Mouse (Mus musculus) hindbrain, embryonic 13.5 days (tissue): ENCODE data around the gene Ralgapa1. TPM values are rescaled to one million over a fixed set of nuclear protein-coding genes. Genes with fewer than 3 reads are reported as not detected.
"Not testable (repeated sequence)": the region's sequence is repeated elsewhere in the genome, so short reads cannot be mapped to it uniquely, and the experiment has no call there.

ENCODE experiments used
- ATAC-seq: fragments of 200-750 bp; cut with Nextera tagmentation; 2 replicates; pipeline ENCODE4 v1.8.0; 2017; ENCODE audit warnings: moderate TSS enrichment; ENCODE audit not compliant: low FRiP score
- H3K27ac ChIP-seq: fragments of 300-500 bp; sonication (generic); 2 replicates; pipeline ENCODE4 v1.5.1; 2015; ENCODE audit warnings: inconsistent platforms, mild to moderate bottlenecking, moderate library complexity
- H3K27me3 ChIP-seq: fragments of 300-500 bp; sonication (generic); 2 replicates; pipeline ENCODE4 v1.6.1; 2015; ENCODE audit warnings: mild to moderate bottlenecking, inconsistent platforms
- H3K36me3 ChIP-seq: fragments of 300-500 bp; sonication (generic); 2 replicates; pipeline ENCODE4 v1.6.1; 2015; ENCODE audit warnings: mild to moderate bottlenecking, inconsistent platforms
- H3K4me1 ChIP-seq: fragments of 300-500 bp; sonication (generic); replicated peaks from 2 replicates; pipeline ENCODE4 v1.6.1; 2015; ENCODE audit warnings: inconsistent platforms
- H3K4me2 ChIP-seq: fragments of 300-500 bp; sonication (generic); 2 replicates; pipeline ENCODE4 v1.6.1; 2015; ENCODE audit warnings: inconsistent platforms, mild to moderate bottlenecking, moderate library complexity
- H3K4me3 ChIP-seq: fragments of 300-500 bp; sonication (generic); 2 replicates; pipeline ENCODE4 v1.5.1; 2015; ENCODE audit warnings: mild to moderate bottlenecking, inconsistent platforms
- H3K9ac ChIP-seq: fragments of 300-500 bp; sonication (generic); 2 replicates; pipeline ENCODE4 v1.6.1; 2015; ENCODE audit warnings: mild to moderate bottlenecking, inconsistent platforms
- H3K9me3 ChIP-seq: fragments of 300-500 bp; sonication (generic); 2 replicates; pipeline ENCODE4 v1.6.1; 2016; ENCODE audit warnings: inconsistent platforms
- WGBS: fragments of 180-500 bp; shearing (Covaris S2); methylation state at CpG from one replicate; pipeline ENCODE4 v1.1.7; 2015; 5-methylcytosine and 5-hydroxymethylcytosine counted together
- polyA plus RNA-seq: library from polyadenylated mRNA; unstranded; fragments of >200 nt; fragmentation: Nextera tagmentation; extraction: Ambion mirVana; gene quantifications from 2 replicates; pipeline ENCODE4 v1.2.1, GENCODE M21; 2015

Gene Ralgapa1
- polyA plus RNA-seq, 1 experiment from 2014 or later: 22.2 TPM

DNA sequence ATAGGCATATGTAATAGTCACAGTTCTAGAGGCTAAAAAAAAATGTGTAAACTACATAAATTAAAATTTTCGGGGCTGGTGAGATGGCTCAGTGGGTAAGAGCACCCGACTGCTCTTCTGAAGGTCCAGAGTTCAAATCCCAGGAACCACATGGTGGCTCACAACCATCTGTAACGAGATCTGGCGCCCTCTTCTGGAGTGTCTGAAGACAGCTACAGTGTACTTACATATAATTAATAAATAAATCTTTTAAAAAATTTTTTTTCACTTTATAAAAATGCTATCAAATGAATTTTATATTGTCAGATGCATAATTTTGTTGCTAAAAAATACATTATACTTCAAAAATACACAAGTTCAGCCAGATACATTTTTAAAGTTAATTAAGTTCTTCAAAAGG lies 26.5 kb downstream of the Ralgapa1 start:
- H3K4me3 ChIP-seq, H3K27me3 ChIP-seq, ATAC-seq, H3K4me1 ChIP-seq, H3K9me3 ChIP-seq, H3K36me3 ChIP-seq, H3K27ac ChIP-seq, H3K4me2 ChIP-seq, H3K9ac ChIP-seq: not testable (repeated sequence)
- 87% methylated on average over 4 of the region's 4 CpGs for whole genome bisulfite sequencing

DNA sequence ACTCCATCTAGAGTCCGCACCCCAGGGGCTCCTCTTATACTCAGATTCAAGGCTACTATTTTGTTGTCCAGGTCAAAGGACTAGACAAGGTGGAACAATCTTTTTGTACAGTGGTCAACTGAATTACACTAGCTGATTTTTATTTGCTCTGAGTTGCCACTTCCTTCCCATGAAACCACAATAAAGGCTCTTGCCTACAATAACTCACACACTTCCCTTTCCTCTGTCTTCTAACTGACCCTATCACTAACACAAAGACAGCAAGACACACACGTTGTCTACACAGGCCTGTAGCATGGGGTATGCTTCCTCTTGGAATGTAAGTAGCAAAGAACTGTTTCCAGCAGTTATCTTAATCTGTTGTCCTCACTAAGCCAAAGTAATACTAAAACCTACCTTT lies 35.7 kb downstream of the Ralgapa1 start:
- H3K9ac ChIP-seq: no peak overlapping the region
- no peak overlapping the region for H3K4me3 ChIP-seq
- no peak for ATAC-seq
- H3K36me3 ChIP-seq: peaks cover 29% of the 10 kb centered on the region
- H3K9me3 ChIP-seq: no peaks in the 10 kb centered on the region
- 76% methylated on average over 2 of the region's 2 CpGs for WGBS
- no peak overlapping the region for H3K27ac ChIP-seq
- H3K27me3 ChIP-seq: no peaks in the 10 kb centered on the region
- no peak overlapping the region for H3K4me2 ChIP-seq
- H3K4me1 ChIP-seq: no peaks in the 10 kb centered on the region

DNA sequence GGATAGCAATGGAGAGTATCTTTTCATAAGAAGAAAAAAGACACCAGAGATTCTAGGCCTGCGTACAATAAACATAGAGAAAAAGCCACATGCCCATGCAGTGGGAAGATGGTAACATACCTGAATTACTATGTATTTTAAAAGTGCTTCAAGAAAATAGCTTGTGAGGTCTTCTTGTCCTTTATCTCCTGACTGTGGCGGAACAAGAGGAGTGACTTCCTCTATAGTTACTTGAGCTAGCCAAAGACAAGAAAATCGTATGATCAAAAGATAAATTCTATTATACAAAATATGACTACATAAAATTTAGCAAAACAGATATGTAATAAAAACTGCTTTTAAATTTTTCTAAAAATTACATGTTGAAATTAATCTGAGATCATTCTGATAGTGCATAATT lies 38.3 kb downstream of the Ralgapa1 start:
- no peaks in the 10 kb centered on the region for H3K4me1 ChIP-seq
- H3K4me3 ChIP-seq: no peak overlapping the region
- no peaks in the 10 kb centered on the region for H3K9me3 ChIP-seq
- H3K27me3 ChIP-seq: no peaks in the 10 kb centered on the region
- 96% methylated on average over 3 of the region's 3 CpGs for WGBS
- H3K9ac ChIP-seq: no peak overlapping the region
- no peak overlapping the region for H3K4me2 ChIP-seq
- no peak for ATAC-seq
- peaks cover 33% of the 10 kb centered on the region for H3K36me3 ChIP-seq
- H3K27ac ChIP-seq: no peak overlapping the region

DNA sequence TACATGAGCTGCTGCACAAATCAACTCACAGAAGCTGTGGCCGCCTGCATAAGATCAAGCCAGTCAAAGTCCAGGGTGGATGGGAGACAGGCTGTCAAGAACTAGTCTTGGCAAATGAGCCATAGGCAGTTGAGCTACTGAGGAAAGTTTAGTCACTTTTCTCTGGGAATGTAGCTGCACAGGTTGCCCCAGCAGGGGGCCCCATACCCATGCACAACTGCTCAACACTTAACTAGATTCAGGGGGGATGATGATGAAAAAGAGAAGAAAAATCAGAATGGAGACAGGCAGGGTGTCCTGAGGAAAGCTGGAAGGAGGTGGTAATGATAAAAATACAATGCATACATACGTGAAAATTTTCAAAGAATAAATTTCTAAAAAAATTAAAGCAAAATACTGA lies 42.7 kb downstream of the Ralgapa1 start:
- Histone ChIP-seq H3K27ac (no peak overlapping the region), H3K4me2 (no peak overlapping the region), H3K36me3 (peaks cover 31% of the 10 kb centered on the region), H3K4me3 (no peak overlapping the region), H3K9ac (no peak overlapping the region), H3K9me3 (no peaks in the 10 kb centered on the region), H3K4me1 (no peaks in the 10 kb centered on the region), H3K27me3 (no peaks in the 10 kb centered on the region)
- no peak for ATAC-seq
- WGBS: 96% methylated on average over 2 of the region's 2 CpGs

DNA sequence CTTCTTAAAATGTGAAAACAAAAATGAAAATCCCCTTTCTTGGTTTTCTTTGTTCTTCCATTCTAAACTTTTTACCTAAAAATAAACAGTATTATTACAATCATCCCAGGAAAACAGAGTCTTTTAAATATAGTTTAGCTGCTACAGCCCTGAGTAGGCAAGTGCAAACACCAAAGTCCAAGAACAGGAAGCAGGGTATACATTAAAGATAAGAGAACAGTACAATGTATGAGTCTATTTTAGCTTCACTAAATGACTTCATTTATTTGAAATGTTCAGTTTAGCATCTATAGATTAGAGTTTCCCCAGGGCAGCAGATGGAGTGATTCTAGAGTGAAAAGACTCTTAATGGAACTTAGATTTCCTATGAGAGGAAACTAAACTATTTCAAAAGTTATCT lies 43.6 kb downstream of the Ralgapa1 start:
- Histone ChIP-seq H3K9ac (no peak overlapping the region), H3K36me3 (peaks cover 31% of the 10 kb centered on the region), H3K27me3 (no peaks in the 10 kb centered on the region), H3K4me2 (no peak overlapping the region), H3K9me3 (no peaks in the 10 kb centered on the region), H3K4me3 (no peak overlapping the region), H3K4me1 (no peaks in the 10 kb centered on the region), H3K27ac (no peak overlapping the region)
- ATAC-seq: no peak

DNA sequence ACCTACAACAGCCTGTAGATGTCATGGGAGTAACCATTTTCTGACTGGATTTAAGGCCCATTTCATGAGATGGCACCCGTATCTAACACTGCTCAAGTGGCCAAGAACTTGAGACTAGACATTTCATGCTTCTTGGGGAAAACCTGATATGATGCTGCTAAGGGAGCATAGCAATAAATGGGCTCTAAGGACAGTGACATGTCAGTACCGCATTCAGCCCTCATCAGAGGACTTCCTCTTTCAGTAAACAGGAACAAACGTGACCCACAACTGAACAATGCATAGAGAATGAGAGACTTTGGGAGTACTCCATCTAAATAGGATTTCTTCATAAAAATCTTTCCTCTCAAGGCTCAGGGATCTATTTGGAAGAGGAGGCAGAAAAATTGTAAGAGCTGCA lies 46.7 kb downstream of the Ralgapa1 start:
- H3K4me1 ChIP-seq: no peaks in the 10 kb centered on the region
- no peak overlapping the region for H3K4me3 ChIP-seq
- H3K9ac ChIP-seq: no peak overlapping the region
- peaks cover 30% of the 10 kb centered on the region for H3K36me3 ChIP-seq
- H3K4me2 ChIP-seq: no peak overlapping the region
- no peaks in the 10 kb centered on the region for H3K27me3 ChIP-seq
- no peak overlapping the region for H3K27ac ChIP-seq
- no peak for ATAC-seq
- H3K9me3 ChIP-seq: no peaks in the 10 kb centered on the region
- 86% methylated on average over 3 of the region's 3 CpGs for WGBS

DNA sequence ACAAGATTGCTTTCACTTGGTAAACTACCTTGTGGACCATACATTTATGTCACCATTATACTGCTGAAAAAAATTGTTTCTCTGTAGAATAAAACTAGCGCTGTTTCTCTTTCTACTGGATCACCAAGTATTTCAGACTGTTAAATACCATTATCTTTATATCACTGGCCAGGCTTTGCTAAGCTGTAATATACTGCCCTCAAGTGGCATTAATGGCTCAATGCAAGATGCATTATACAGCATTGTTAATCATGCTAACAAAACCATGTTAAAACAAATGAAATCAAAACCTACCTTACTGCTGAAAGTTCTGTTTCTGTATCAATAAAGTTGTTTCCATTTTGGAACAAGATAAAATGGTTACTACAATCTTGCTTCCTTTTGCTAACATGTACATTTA lies 100.6 kb downstream of the Ralgapa1 start:
- H3K27me3 ChIP-seq: no peaks in the 10 kb centered on the region
- H3K4me1 ChIP-seq: no peaks in the 10 kb centered on the region
- 59% methylated on average over 1 of the region's 1 CpGs for WGBS
- no peaks in the 10 kb centered on the region for H3K9me3 ChIP-seq
- ATAC-seq: no peak
- no peak overlapping the region for H3K4me2 ChIP-seq
- peaks cover 35% of the 10 kb centered on the region for H3K36me3 ChIP-seq
- H3K4me3 ChIP-seq: no peak overlapping the region
- no peak overlapping the region for H3K9ac ChIP-seq
- no peak overlapping the region for H3K27ac ChIP-seq

DNA sequence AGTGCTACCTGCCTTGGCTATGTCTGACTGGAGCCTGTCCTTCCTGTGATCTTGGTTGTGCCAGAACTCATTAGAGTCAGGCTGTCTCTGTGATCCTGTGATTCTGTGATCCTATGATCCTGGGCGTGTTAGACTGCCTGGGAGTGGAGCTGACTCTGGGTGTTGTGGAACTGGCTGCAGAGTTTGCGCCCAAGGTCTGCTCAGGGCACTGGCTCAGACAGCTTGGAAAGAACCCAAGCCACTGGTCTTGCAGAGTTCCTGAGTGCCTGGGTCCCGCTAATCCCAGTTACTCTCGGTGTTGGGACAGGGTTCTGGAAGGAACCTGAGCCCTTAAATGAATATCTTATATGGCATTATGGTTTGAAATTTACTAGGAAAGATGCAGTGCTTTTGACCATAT lies 115.1 kb downstream of the Ralgapa1 start:
- H3K4me1 ChIP-seq: no peaks in the 10 kb centered on the region
- H3K27ac ChIP-seq: no peak overlapping the region
- 97% methylated on average over 4 of the region's 4 CpGs for WGBS
- H3K36me3 ChIP-seq: peaks cover 53% of the 10 kb centered on the region
- no peaks in the 10 kb centered on the region for H3K9me3 ChIP-seq
- H3K4me2 ChIP-seq: no peak overlapping the region
- H3K27me3 ChIP-seq: no peaks in the 10 kb centered on the region
- no peak for ATAC-seq
- no peak overlapping the region for H3K9ac ChIP-seq
- H3K4me3 ChIP-seq: no peak overlapping the region

DNA sequence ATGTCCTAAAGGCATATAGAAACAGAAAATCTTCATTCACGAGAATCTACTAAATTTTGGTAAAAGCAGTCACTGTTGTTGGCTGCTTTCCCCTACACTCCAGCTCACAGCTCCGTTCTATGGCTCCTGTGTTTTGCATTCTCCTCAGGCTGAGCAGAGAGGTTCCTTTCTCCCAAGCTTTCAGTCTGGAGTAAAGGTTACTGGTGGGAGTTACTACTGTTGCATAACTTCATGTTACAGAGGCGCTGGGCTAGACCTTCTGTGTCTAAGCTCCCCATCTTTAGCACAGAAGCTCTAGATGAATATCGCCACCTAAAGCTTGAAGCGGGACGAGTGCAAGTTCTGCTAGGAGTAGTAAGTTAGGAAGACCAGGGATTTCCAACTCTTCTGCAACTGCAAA lies 154.3 kb downstream of the Ralgapa1 start:
- H3K4me2 ChIP-seq: no peak overlapping the region
- H3K27me3 ChIP-seq: no peaks in the 10 kb centered on the region
- H3K27ac ChIP-seq: no peak overlapping the region
- no peaks in the 10 kb centered on the region for H3K4me1 ChIP-seq
- peaks cover 11% of the 10 kb centered on the region for H3K36me3 ChIP-seq
- no peaks in the 10 kb centered on the region for H3K9me3 ChIP-seq
- ATAC-seq: no peak
- WGBS: 90% methylated on average over 6 of the region's 6 CpGs
- no peak overlapping the region for H3K9ac ChIP-seq
- no peak overlapping the region for H3K4me3 ChIP-seq

DNA sequence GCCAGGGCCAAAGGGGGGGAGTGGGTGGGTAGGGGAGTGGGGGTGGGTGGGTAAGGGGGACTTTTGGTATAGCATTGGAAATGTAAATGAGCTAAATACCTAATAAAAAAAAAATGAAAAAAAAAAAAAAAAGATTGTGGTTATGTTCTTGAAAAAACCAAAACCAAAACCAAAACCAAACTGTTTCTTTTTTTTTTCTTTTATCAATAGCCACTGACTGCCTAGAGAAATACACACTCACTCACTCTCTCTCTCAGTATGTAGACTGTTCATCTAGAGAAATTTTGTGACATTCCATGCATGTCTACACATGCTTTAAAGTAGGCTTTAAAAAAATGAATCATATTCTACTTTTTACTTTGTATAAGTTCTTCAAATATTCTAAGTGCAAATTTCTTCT lies 157.8 kb downstream of the Ralgapa1 start:
- not testable (repeated sequence) for H3K4me2 ChIP-seq, H3K9me3 ChIP-seq, H3K27ac ChIP-seq, H3K4me3 ChIP-seq, H3K9ac ChIP-seq, H3K4me1 ChIP-seq, H3K27me3 ChIP-seq, ATAC-seq
- peaks cover 16% of the 10 kb centered on the region for H3K36me3 ChIP-seq

DNA sequence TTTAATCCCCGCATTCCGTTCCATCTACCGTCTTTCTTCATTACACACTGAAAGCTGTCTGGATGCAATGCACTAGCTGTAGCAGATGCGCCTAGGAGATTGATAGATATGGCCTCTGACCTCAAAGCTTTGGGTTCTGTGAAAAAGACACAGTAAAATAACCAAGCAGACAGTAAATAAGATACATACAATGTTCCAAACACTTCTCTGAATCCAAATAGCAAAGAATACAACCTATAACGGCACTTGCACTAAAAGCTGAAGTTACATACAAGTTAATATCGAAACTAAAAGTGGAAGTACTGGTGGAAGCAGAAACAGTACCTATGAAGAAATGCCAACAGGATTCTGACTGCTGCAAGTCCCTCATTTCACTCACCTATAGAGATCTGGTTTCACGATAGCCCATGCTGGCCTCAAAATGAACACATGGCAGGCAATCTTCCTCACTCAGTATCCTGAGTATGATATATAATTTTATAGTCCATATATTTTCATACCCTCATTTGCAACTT lies 172.9 kb downstream of the Ralgapa1 start:
- no peak overlapping the region for H3K4me2 ChIP-seq
- WGBS: 94% methylated on average over 7 of the region's 7 CpGs
- no peaks in the 10 kb centered on the region for H3K9me3 ChIP-seq
- no peaks in the 10 kb centered on the region for H3K36me3 ChIP-seq
- no peak overlapping the region for H3K4me3 ChIP-seq
- H3K4me1 ChIP-seq: no peaks in the 10 kb centered on the region
- no peak overlapping the region for H3K9ac ChIP-seq
- ATAC-seq: no peak
- no peak overlapping the region for H3K27ac ChIP-seq
- H3K27me3 ChIP-seq: no peaks in the 10 kb centered on the region

DNA sequence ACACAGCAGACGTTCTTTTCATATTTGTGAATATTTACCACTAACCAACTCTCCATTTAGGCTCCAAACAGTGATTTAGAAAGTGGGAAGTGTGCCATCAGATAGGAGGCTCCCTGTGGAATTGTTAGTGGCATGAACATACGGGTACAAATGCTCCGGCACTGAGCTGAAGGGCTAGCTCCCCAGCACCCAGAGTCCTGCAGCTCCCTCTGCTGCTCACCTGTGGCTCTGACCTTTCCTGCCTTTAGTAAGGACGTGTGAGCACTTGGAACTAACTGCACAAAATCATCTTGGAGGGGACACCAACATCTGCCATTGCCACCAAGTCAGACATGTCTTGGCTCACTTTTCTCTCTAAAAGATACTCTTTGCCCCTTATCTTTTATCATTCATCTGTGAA lies 194.3 kb downstream of the Ralgapa1 start:
- H3K4me2 ChIP-seq: no peak overlapping the region
- WGBS: 33% methylated on average over 4 of the region's 4 CpGs
- no peak overlapping the region for H3K4me3 ChIP-seq
- no peak overlapping the region for H3K27ac ChIP-seq
- H3K4me1 ChIP-seq: no peaks in the 10 kb centered on the region; the same call in 1 of the 2 replicates
- H3K36me3 ChIP-seq: no peaks in the 10 kb centered on the region
- H3K27me3 ChIP-seq: peaks cover 4% of the 10 kb centered on the region; the same call in 1 of the 2 replicates
- H3K9me3 ChIP-seq: no peaks in the 10 kb centered on the region
- no peak for ATAC-seq
- H3K9ac ChIP-seq: no peak overlapping the region

DNA sequence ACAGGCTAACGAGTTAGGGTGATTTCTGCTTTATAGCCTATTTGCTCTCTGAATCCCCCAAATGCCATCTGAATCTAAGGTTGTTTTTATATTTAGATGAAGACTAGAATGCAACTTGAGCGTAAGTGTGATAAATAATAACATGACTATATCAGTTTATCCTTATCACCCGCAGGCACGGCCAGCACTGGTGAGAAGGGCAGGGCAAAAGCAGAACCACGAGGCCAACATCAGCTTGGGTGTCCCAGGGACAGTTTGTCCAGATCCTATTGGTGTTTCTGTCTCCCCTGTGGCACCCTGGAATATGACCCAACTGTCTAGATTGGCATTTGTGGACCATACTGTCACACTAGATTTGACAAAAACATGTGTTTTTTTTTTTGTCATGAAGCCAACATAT lies 197.7 kb downstream of the Ralgapa1 start:
- no peaks in the 10 kb centered on the region for H3K9me3 ChIP-seq
- H3K36me3 ChIP-seq: no peaks in the 10 kb centered on the region
- 75% methylated on average over 5 of the region's 5 CpGs for WGBS
- H3K4me2 ChIP-seq: no peak overlapping the region
- no peaks in the 10 kb centered on the region; the same call in 1 of the 2 replicates for H3K4me1 ChIP-seq
- no peak overlapping the region for H3K4me3 ChIP-seq
- H3K27ac ChIP-seq: no peak overlapping the region
- peaks cover 4% of the 10 kb centered on the region; the same call in 1 of the 2 replicates for H3K27me3 ChIP-seq
- no peak for ATAC-seq
- no peak overlapping the region for H3K9ac ChIP-seq
